Mouse (Mus musculus): ENCODE measurements around the gene Chid1.

Chid1 gene

DNA sequence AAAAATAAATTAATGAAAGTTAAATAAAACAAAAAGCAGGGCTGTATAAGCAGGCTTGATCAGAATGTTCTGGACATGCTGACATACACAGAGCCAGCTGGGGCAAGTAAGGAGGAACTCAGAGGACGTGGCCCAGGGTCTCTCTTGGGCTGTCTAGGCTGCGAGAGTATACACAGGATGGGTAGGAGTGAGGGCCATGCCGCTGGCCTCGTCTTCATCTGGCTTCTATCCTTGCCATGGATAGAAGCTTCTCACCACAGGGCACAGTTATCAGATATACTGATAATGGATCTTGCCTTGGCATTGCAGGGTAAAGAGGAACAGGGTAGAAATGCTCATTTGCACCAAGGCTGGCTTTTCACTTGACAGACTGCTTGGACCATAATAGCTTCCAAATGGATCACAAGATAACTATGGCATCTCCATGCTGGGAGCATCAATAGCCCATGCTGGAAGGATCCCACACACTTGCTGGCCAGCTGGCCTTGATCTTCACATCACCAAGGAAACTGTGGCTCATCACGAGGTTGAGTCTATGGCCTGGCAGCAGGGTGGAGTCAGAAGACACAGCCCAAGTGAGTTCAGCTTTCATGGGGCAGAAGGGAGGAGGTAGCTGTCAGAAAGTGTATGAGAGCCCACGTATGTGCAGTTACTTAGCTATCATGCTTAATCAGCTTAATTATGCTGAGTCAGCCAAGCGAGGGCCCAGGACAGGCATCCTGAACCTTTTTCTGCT lies 37.7 kb downstream of the Chid1 start:
- DNase-seq: peak in 1 of 2 experiments; percentile 54

GRCm38 (mm10) chr7:141497600-141497999 lies 42.1 kb downstream of the Chid1 start:
- DNase-seq: no peak

DNA sequence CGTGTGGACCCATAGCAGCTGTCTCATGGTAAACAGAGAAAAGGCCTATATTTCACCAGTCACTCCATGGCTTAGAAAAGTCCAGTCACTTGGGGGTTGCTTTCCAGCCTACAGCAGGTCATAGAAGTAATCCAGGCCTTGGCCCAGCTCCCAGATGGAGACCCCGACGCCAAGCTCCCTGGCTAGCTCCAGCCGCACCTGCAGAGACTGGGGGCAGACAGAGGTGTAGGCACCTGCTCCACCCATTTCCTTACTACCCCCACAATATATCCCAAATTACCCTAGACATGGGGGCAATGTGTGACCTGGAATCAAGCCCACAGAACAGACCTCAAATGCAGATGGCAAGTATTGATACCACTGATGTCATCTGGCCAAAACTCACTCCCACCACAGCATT lies 43.7 kb downstream of the Chid1 start:
- DNase-seq: peak; percentile 25 to 31

GRCm38 (mm10) chr7:141495379-141495778 lies 44.3 kb downstream of the Chid1 start:
- peak; percentile 42 to 46 for DNase-seq

GRCm38 (mm10) chr7:141493729-141494128 lies 45.9 kb downstream of the Chid1 start:
- DNase-seq: peak; percentile 42 to 47

- DNase-seq: peak; percentile 71 to 79
Observed at GRCm38 (mm10) chr7:141492738-141493137, 46.9 kb downstream of the Chid1 start.

GRCm38 (mm10) chr7:141491151-141491550 lies 48.5 kb downstream of the Chid1 start:
- DNase-seq: peak in 1 of 2 experiments; percentile 41

DNA sequence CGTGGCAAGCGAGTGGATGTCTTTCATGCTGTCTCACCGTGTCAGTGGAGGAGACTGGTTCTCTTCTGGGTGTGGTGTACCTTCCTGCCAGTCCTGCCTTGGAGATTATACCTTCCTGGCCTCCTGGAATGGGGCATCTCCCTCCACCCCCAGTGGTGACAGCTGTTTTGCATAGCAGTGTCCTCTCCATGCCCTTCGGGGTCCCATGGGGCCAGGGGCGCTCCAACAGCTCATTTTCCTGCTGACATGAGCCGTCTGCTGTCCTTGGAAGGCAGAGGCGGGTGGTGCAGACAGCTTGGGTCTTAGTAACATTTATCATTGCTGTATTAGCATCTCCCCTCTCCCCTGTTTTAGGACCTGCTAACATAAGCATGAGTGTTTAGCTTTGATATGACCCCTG lies 52.5 kb downstream of the Chid1 start:
- DNase-seq: peak in 1 of 2 experiments; percentile 46

GRCm38 (mm10) chr7:141486239-141486638 lies 53.4 kb downstream of the Chid1 start:
- DNase-seq: peak in 1 of 2 experiments; percentile 43

GRCm38 (mm10) chr7:141485606-141486005 lies 54.1 kb downstream of the Chid1 start:
- DNase-seq: peak; percentile 97 to 98

DNA sequence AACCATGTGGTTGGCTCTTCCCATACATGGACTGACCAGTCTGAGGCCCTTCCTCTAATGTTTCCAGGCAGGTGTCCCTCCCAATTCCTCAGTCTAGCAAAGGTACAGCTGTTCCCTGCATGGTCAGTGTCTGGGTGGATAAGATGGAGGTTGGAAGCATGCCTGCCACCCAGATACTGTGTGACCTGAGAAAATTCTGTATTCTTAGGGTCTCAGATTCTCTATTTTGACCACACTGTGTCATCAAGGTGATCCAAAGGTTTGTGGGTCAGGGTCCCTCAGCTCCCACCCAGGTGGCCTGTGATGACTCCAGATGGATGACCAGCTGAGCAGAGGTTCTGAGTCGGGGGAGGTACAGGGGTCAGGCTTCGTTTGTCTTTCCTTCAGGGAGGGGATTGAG lies 54.5 kb downstream of the Chid1 start:
- no peak for DNase-seq

- DNase-seq: peak; percentile 65 to 72
Observed at GRCm38 (mm10) chr7:141484186-141485120, 55.2 kb downstream of the Chid1 start.

- peak; percentile 41 to 43 for DNase-seq
Observed at GRCm38 (mm10) chr7:141483114-141483653, 56.5 kb downstream of the Chid1 start.

GRCm38 (mm10) chr7:141482531-141483024 lies 57.1 kb downstream of the Chid1 start:
- peak; percentile 65 to 70 for DNase-seq

DNA sequence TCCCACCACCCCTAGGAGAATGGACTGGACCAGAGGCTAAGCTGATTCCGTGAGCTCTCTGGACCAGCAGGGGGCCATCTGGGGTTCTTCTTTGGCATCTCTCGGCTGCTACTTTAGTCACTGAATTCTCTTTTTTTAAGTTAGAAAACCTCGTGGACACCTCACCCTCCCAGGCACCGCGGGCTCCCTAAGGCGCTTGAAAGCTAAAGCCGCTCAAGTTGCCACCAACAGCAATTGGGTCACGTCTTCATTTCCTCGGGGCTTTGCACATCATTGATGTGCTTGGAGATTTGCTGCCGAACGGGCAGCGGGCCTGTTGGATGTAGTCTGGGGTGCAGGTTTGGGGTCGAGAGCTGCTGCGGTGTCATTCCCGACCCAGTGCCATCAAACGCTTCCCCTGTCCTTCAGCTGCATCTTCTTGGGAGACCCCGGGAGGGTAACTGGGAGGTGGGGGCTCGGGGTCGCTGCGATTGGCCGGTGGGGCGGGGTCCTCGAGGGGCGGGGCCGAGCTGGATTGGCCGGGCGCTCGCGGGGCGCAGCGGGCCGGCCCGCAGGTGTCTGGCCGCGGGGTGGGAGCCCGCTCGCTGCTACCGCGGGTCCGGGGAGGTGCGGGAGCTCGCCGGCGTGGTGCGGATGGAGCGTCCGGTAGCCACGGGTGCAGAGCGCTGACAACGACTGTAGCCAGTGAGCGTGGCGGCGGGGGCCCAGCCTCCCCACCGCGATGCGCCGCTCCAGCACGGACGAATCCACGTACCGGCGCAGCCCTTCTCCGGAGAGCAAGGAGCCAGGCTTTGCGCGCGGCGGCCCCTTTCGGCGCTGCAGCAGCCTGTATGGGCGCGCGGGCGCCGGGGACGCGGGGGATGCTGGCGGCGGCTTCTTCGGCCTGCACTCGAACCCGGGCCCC lies 57.9 kb downstream of the Chid1 start:
- DNase-seq: peak; percentile 88 to 92

- DNase-seq: peak; percentile 85
Observed at GRCm38 (mm10) chr7:141480842-141481497, 58.7 kb downstream of the Chid1 start.

DNA sequence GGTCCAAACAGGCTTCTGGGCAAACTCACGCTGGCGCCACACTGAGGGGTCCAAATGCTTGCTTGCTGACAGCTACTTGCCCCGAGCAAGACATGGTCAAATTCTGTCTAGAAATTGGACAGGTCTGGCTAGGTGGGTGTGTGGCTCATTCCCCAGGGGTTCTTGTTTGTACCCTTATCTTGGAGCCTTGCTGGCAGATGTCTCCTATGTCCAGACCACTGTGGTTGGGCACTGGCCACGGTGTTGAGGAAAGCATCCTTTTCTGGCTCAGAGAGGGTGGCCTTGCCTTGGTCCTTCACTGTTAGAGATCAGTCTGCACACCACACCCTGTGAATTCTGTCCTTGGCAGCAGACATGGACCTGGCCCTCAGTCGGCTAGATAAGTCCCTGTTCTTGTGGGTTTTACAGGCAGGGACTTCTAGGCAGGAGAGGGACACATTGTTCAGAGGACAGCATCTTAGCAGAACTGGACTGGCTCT lies 61.3 kb downstream of the Chid1 start:
- no peak for DNase-seq

DNA sequence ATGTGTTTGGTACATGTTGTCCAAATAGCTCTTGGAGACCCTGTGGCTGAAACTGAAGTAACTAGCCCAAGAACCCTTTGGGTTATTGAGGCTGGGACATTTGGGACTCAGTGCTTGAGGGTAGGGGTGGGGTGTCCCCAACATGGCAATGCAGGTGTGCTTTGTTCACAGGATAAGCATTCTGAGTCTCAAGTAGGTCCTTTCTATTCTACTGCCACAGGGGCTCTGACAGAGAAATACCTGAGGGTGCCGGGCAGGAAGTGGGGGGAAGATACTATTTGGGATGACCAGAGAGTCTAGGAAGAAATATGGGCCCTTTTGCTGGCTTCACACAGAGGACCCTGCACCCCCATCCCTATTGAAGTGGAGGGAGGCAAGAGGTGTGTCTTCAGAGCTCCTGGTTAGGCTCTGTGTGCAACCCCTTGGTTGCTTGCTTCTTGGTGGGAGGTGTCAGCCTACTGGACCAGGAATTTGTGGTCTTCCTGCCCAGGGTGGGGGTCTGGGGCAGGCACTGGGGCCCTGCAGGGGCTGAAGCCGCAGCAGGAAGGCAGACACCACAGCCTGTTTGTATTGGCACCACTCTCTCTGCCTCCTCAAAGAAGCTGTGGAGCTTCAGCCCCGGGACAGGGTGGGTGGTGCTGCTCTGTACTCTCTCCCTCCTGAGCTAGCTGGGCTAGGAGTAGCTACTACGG lies 61.9 kb downstream of the Chid1 start:
- DNase-seq: no peak

DNA sequence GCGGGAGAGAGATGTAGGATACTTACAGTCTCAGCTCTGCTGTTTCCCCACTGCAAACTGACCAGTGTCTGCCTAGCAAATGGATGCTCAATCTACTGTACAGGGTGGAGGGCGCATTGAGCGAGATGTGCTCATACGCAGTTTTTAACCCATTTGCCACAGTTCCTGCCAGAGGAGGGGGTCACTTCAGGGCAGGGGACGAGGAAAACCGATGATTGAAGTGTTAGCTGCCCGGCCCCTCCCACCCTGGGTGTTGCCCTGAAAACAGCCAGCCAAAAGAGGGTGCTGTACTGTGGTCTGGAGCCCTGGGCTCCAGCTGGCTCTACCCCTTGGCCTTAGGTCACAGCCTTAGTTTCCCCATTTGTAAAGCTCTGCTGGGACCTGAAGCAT lies 62.7 kb downstream of the Chid1 start:
- peak in 1 of 2 experiments; percentile 45 for DNase-seq

DNA sequence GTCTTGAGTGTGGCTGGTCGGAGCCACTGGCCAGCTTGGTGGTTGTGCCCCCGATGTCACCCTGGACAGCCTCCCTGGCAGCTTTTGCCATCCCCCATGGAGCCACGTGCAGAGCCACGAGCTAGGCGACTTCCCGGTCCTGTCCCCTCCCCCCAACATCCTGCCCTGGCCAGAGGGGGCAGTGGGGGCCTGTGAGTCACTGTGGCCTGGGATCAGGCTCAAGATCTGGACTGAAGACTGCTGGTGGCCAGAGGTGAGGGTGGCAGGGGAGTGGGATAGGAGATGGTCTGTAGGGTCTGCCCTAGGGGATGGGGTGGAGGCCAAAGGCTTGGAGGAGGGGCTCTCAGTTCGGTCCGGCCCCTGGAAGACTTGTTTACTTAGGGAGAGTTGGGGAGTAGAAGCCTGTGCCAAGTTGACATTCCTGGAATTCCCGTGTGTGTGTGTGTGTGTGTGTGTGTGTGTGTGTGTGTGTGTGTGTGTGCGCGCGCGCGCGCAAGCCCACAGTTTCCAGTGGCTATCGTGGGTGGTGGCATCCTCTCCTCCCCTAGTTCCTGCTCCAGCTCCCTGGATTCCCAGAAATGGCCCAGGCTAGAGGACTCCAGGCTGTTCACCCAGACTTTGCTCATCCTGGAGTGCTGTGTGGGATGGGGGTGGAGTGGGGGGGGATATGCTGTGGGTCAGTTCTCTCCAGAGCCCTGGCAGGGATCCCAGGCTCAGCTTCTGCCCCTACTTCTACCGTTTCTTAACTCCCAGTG lies 63.3 kb downstream of the Chid1 start:
- peak in 1 of 2 experiments; percentile 59 for DNase-seq
